Mouse (Mus musculus) neural tube, embryonic 11.5 days (tissue): Measurements from ENCODE around the gene Ssbp2. TPM values are rescaled to one million over a fixed set of nuclear protein-coding genes. Genes with fewer than 3 reads are reported as not detected.

Experiments used
- ATAC-seq: fragments of 200-750 bp; cut with Nextera tagmentation; 2 replicates; pipeline ENCODE4 v1.8.0; 2017; ENCODE audit warnings: moderate number of reproducible peaks, mild to moderate bottlenecking, moderate TSS enrichment, moderate library complexity; ENCODE audit not compliant: insufficient read depth, low FRiP score, low TSS enrichment
- DNase-seq: peaks from one replicate; pipeline ENCODE4 v3.0.0-alpha.2; 2015; ENCODE audit warnings: low spot score
- H3K27ac ChIP-seq: fragments of 300-500 bp; sonication (generic); 2 replicates; pipeline ENCODE4 v1.5.1; 2014; ENCODE audit warnings: low read depth, mild to moderate bottlenecking, low read length
- H3K27me3 ChIP-seq: fragments of 300-500 bp; sonication (generic); 2 replicates; pipeline ENCODE4 v1.6.1; 2014; ENCODE audit warnings: mild to moderate bottlenecking, low read length, mixed read lengths; ENCODE audit not compliant: control insufficient read depth, insufficient read depth
- H3K36me3 ChIP-seq: fragments of 300-500 bp; sonication (generic); 2 replicates; pipeline ENCODE4 v1.6.1; 2014; ENCODE audit warnings: mild to moderate bottlenecking, low read length, moderate library complexity, mixed read lengths; ENCODE audit not compliant: control insufficient read depth, insufficient read depth
- H3K4me1 ChIP-seq: fragments of 300-500 bp; sonication (generic); 2 replicates; pipeline ENCODE4 v1.6.1; 2014; ENCODE audit warnings: low read length, mixed read lengths; ENCODE audit not compliant: control insufficient read depth, insufficient read depth
- H3K4me2 ChIP-seq: fragments of 300-500 bp; sonication (generic); 2 replicates; pipeline ENCODE4 v1.6.1; 2014; ENCODE audit warnings: low read depth, mild to moderate bottlenecking, moderate library complexity
- H3K4me3 ChIP-seq: fragments of 300-500 bp; sonication (generic); 2 replicates; pipeline ENCODE4 v1.5.1; 2014; ENCODE audit warnings: low read depth, low read length
- H3K9ac ChIP-seq: fragments of 300-500 bp; sonication (generic); 2 replicates; pipeline ENCODE4 v1.6.1; 2014; ENCODE audit warnings: mild to moderate bottlenecking, low read length
- H3K9me3 ChIP-seq: fragments of 300-500 bp; sonication (generic); 2 replicates; pipeline ENCODE4 v1.6.1; 2016; ENCODE audit warnings: low read length; ENCODE audit not compliant: control insufficient read depth
- WGBS: fragments of 180-500 bp; shearing (Covaris S2); extraction: QIAGEN DNeasy Blood & Tissue Kit; methylation state at CpG from one replicate; pipeline ENCODE4 v1.1.7; 2014; 5-methylcytosine and 5-hydroxymethylcytosine counted together
- polyA plus RNA-seq: library from polyadenylated mRNA; unstranded; fragments of >200 nt; fragmentation: Nextera tagmentation; extraction: Ambion mirVana; gene quantifications from 2 replicates; pipeline ENCODE4 v1.2.1, GENCODE M21; 2014

Ssbp2 gene
- polyA plus RNA-seq, 1 experiment from 2014 or later = 146 TPM

DNA sequence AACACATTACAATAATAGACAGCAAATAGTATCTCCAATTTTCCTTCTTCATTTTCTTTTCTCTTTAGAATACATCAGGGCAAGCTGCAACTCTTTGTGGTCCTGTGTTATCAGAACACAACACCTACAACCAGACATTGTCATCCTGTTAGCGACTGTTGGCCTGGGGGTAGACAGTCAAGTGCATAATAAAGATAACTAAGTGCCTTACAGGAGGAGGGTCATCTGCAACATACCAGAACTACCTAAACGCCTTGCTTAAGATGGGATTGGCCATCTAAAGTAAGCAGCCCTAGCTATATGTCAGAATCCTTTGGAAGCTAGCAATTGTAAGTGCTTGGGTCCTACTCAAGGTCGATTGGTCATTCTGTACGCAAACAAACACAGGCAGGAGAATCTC, 2.1 kb upstream of the Ssbp2 start:
- WGBS = 90% methylated on average over 4 of the region's 4 CpGs
- Histone ChIP-seq H3K27me3 (no peaks in the 10 kb centered on the region), H3K4me1 (peaks cover 7% of the 10 kb centered on the region), H3K27ac (no peak overlapping the region), H3K36me3 (no peaks in the 10 kb centered on the region), H3K4me2 (no peak overlapping the region), H3K9me3 (no peaks in the 10 kb centered on the region), H3K4me3 (no peak overlapping the region), H3K9ac (no peak overlapping the region)
- DNase-seq = no peak
- ATAC-seq = no peak

- no peaks in the 10 kb centered on the region for H3K27me3 ChIP-seq
- DNase-seq (no peak), ATAC-seq (no peak)
- peak overlapping the region; percentile 84; the same call in 1 of the 2 replicates for H3K27ac ChIP-seq
- peaks cover 7% of the 10 kb centered on the region for H3K4me1 ChIP-seq
- H3K36me3 ChIP-seq = no peaks in the 10 kb centered on the region
- no peaks in the 10 kb centered on the region for H3K9me3 ChIP-seq
- H3K4me3 ChIP-seq = no peak overlapping the region
- no peak overlapping the region for H3K4me2 ChIP-seq
- 21% methylated on average over 4 of the region's 4 CpGs for WGBS
- H3K9ac ChIP-seq = no peak overlapping the region
Observed at GRCm38 (mm10) chr13:91459489-91459888, 594 bp upstream of the Ssbp2 start.

GRCm38 (mm10) chr13:91460621-91461284, 670 bp downstream of the Ssbp2 start:
- H3K27ac ChIP-seq = peak overlapping the region; percentile 90
- peak overlapping the region; percentile 89 for H3K9ac ChIP-seq
- peak overlapping the region; percentile 91 for H3K4me2 ChIP-seq
- no peaks in the 10 kb centered on the region for H3K9me3 ChIP-seq
- H3K27me3 ChIP-seq = no peaks in the 10 kb centered on the region
- H3K36me3 ChIP-seq = no peaks in the 10 kb centered on the region
- peak overlapping the region; percentile 96 for H3K4me3 ChIP-seq
- ATAC-seq (peak; percentile 97), DNase-seq (peak; percentile 97)
- WGBS = 0% methylated on average over 34 of the region's 70 CpGs
- peaks cover 7% of the 10 kb centered on the region for H3K4me1 ChIP-seq

GRCm38 (mm10) chr13:91461299-91461698, 1.2 kb downstream of the Ssbp2 start:
- ATAC-seq = peak; percentile 29
- WGBS = 0% methylated on average over 3 of the region's 61 CpGs
- no peaks in the 10 kb centered on the region for H3K9me3 ChIP-seq
- H3K9ac ChIP-seq = peak overlapping the region; percentile 89
- peaks cover 7% of the 10 kb centered on the region for H3K4me1 ChIP-seq
- DNase-seq = peak; percentile 24
- H3K4me3 ChIP-seq = peak overlapping the region; percentile 96
- H3K36me3 ChIP-seq = no peaks in the 10 kb centered on the region
- H3K4me2 ChIP-seq = peak overlapping the region; percentile 91
- peak overlapping the region; percentile 90 for H3K27ac ChIP-seq
- H3K27me3 ChIP-seq = no peaks in the 10 kb centered on the region

- DNase-seq = peak; percentile 42
- Histone ChIP-seq H3K9me3 (no peaks in the 10 kb centered on the region), H3K27me3 (no peaks in the 10 kb centered on the region), H3K4me1 (peaks cover 7% of the 10 kb centered on the region), H3K4me3 (peak overlapping the region; percentile 96), H3K9ac (peak overlapping the region; percentile 89), H3K36me3 (no peaks in the 10 kb centered on the region), H3K27ac (peak overlapping the region; percentile 90), H3K4me2 (peak overlapping the region; percentile 91)
- peak; percentile 0; the same call in 1 of the 2 replicates for ATAC-seq
- 0% methylated on average over 36 of the region's 77 CpGs for WGBS
Observed at GRCm38 (mm10) chr13:91461711-91462351, 1.7 kb downstream of the Ssbp2 start.

DNA sequence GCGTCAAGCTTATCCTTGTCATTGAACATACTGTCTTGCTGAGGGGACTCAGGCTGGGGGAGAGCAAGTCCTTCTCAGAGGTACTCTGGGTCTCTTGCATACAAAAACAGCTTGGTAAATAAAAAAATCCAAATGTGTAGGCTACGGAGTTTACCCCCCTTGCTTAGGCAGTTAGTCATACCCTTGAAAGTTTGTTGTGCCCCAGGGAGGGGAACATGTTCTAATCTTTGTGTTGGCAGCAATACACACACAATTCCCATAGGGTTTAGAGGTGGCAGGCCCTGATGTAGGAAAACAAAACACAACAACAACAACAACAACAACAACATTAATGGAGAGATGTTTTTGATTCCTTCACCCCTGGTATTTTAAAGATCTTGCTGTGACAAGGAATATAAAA, 2.3 kb downstream of the Ssbp2 start:
- ATAC-seq = no peak

GRCm38 (mm10) chr13:91462893-91463481, 2.9 kb downstream of the Ssbp2 start:
- H3K27ac ChIP-seq = no peak overlapping the region
- H3K4me3 ChIP-seq = no peak overlapping the region
- peak overlapping the region; percentile 91; the same call in 1 of the 2 replicates for H3K4me2 ChIP-seq
- no peaks in the 10 kb centered on the region for H3K27me3 ChIP-seq
- ATAC-seq (no peak), DNase-seq (peak; percentile 18)
- H3K36me3 ChIP-seq = no peaks in the 10 kb centered on the region
- H3K4me1 ChIP-seq = peaks cover 7% of the 10 kb centered on the region
- H3K9me3 ChIP-seq = no peaks in the 10 kb centered on the region
- H3K9ac ChIP-seq = no peak overlapping the region
- 30% methylated on average over 9 of the region's 9 CpGs for WGBS

More for the DNA sequence above, 2.3 kb downstream of the Ssbp2 start:
- 2% methylated on average over 2 of the region's 2 CpGs for WGBS
- Histone ChIP-seq H3K4me2 (peak overlapping the region; percentile 91), H3K9ac (peak overlapping the region; percentile 89), H3K4me3 (peak overlapping the region; percentile 96), H3K9me3 (no peaks in the 10 kb centered on the region), H3K27ac (peak overlapping the region; percentile 90; the same call in 1 of the 2 replicates), H3K27me3 (no peaks in the 10 kb centered on the region), H3K4me1 (peaks cover 7% of the 10 kb centered on the region), H3K36me3 (no peaks in the 10 kb centered on the region)
- DNase-seq = no peak

- Histone ChIP-seq H3K4me3 (no peak overlapping the region), H3K27me3 (no peaks in the 10 kb centered on the region), H3K9me3 (no peaks in the 10 kb centered on the region), H3K27ac (no peak overlapping the region), H3K4me1 (peaks cover 4% of the 10 kb centered on the region), H3K9ac (no peak overlapping the region), H3K4me2 (no peak overlapping the region), H3K36me3 (no peaks in the 10 kb centered on the region)
- DNase-seq (no peak), ATAC-seq (no peak)
- WGBS = 81% methylated on average over 8 of the region's 8 CpGs
Observed at GRCm38 (mm10) chr13:91465002-91465715, 5.1 kb downstream of the Ssbp2 start.
